Mouse (Mus musculus): ENCODE data around the gene Vgf. TPM values are rescaled to one million over a fixed set of nuclear protein-coding genes. Genes with fewer than 3 reads are reported as not detected.

Vgf gene
- polyA plus RNA-seq, 1 experiment from 2014 or later = 14.0 TPM

- Histone ChIP-seq H3K4me2 (no peak overlapping the region), H3K4me1 (peaks cover 7% of the 10 kb centered on the region; the same call in 1 of the 2 replicates), H3K36me3 (no peaks in the 10 kb centered on the region), H3K27me3 (replicated peaks) (no peaks in the 10 kb centered on the region), H3K9me3 (replicated peaks) (no peaks in the 10 kb centered on the region), H3K27ac (replicated peaks) (no peak overlapping the region), H3K9ac (replicated peaks) (no peak overlapping the region), H3K4me3 (replicated peaks) (no peak overlapping the region)
- WGBS = 81% methylated on average over 5 of the region's 5 CpGs
- ATAC-seq (ENCODE audit: low FRiP score) = no peak
Measured at GRCm38 (mm10) chr5:137051914-137052505, 25.8 kb downstream of the Vgf start.

GRCm38 (mm10) chr5:137054299-137054698 is 28.1 kb downstream of the Vgf start:
- WGBS = 84% methylated on average over 7 of the region's 7 CpGs
- ATAC-seq (ENCODE audit: low FRiP score) = no peak

GRCm38 (mm10) chr5:137054873-137055272 is 28.7 kb downstream of the Vgf start:
- no peak overlapping the region for H3K9ac ChIP-seq (replicated peaks)
- peaks cover 7% of the 10 kb centered on the region; the same call in 1 of the 2 replicates for H3K4me1 ChIP-seq
- no peak for ATAC-seq (ENCODE audit: low FRiP score)
- no peak overlapping the region for H3K4me3 ChIP-seq (replicated peaks)
- H3K27ac ChIP-seq (replicated peaks) = no peak overlapping the region
- no peaks in the 10 kb centered on the region for H3K9me3 ChIP-seq (replicated peaks)
- WGBS = 89% methylated on average over 5 of the region's 5 CpGs
- no peaks in the 10 kb centered on the region for H3K27me3 ChIP-seq (replicated peaks)
- no peak overlapping the region for H3K4me2 ChIP-seq
- no peaks in the 10 kb centered on the region for H3K36me3 ChIP-seq

More at GRCm38 (mm10) chr5:137054299-137054698, 28.1 kb downstream of the Vgf start:
- H3K27me3 ChIP-seq (replicated peaks) = no peaks in the 10 kb centered on the region
- peaks cover 7% of the 10 kb centered on the region; the same call in 1 of the 2 replicates for H3K4me1 ChIP-seq
- H3K9me3 ChIP-seq (replicated peaks) = no peaks in the 10 kb centered on the region
- no peak overlapping the region for H3K4me2 ChIP-seq
- H3K27ac ChIP-seq (replicated peaks) = no peak overlapping the region
- no peak overlapping the region for H3K9ac ChIP-seq (replicated peaks)
- H3K4me3 ChIP-seq (replicated peaks) = no peak overlapping the region
- no peaks in the 10 kb centered on the region for H3K36me3 ChIP-seq

- Histone ChIP-seq H3K4me1 (no peaks in the 10 kb centered on the region), H3K4me2 (no peak overlapping the region), H3K36me3 (no peaks in the 10 kb centered on the region), H3K9ac (replicated peaks) (no peak overlapping the region), H3K4me3 (replicated peaks) (no peak overlapping the region), H3K27ac (replicated peaks) (no peak overlapping the region), H3K9me3 (replicated peaks) (no peaks in the 10 kb centered on the region), H3K27me3 (replicated peaks) (no peaks in the 10 kb centered on the region)
- 29% methylated on average over 11 of the region's 12 CpGs for WGBS
- ATAC-seq (ENCODE audit: low FRiP score) = no peak
Measured at GRCm38 (mm10) chr5:137061809-137062481, 35.8 kb downstream of the Vgf start.

GRCm38 (mm10) chr5:137062601-137063000 is 36.4 kb downstream of the Vgf start:
- no peaks in the 10 kb centered on the region for H3K27me3 ChIP-seq (replicated peaks)
- no peaks in the 10 kb centered on the region for H3K4me1 ChIP-seq
- no peak overlapping the region for H3K9ac ChIP-seq (replicated peaks)
- H3K27ac ChIP-seq (replicated peaks) = no peak overlapping the region
- H3K36me3 ChIP-seq = no peaks in the 10 kb centered on the region
- no peak for ATAC-seq (ENCODE audit: low FRiP score)
- H3K4me2 ChIP-seq = no peak overlapping the region
- no peaks in the 10 kb centered on the region for H3K9me3 ChIP-seq (replicated peaks)
- no peak overlapping the region for H3K4me3 ChIP-seq (replicated peaks)
- 90% methylated on average over 5 of the region's 5 CpGs for WGBS

GRCm38 (mm10) chr5:137065454-137065853 is 39.3 kb downstream of the Vgf start:
- Histone ChIP-seq H3K9ac (replicated peaks) (no peak overlapping the region), H3K4me3 (replicated peaks) (no peak overlapping the region), H3K9me3 (replicated peaks) (no peaks in the 10 kb centered on the region), H3K4me1 (no peaks in the 10 kb centered on the region), H3K27ac (replicated peaks) (no peak overlapping the region), H3K4me2 (no peak overlapping the region), H3K36me3 (no peaks in the 10 kb centered on the region), H3K27me3 (replicated peaks) (no peaks in the 10 kb centered on the region)
- WGBS = 66% methylated on average over 6 of the region's 6 CpGs
- no peak for ATAC-seq (ENCODE audit: low FRiP score)

GRCm38 (mm10) chr5:137065923-137066322 is 39.7 kb downstream of the Vgf start:
- Histone ChIP-seq H3K4me1 (no peaks in the 10 kb centered on the region), H3K9ac (replicated peaks) (no peak overlapping the region), H3K36me3 (no peaks in the 10 kb centered on the region), H3K4me3 (replicated peaks) (no peak overlapping the region), H3K27ac (replicated peaks) (no peak overlapping the region), H3K4me2 (no peak overlapping the region), H3K27me3 (replicated peaks) (peaks cover 5% of the 10 kb centered on the region; the same call in 1 of the 2 replicates), H3K9me3 (replicated peaks) (no peaks in the 10 kb centered on the region)
- no peak for ATAC-seq (ENCODE audit: low FRiP score)
- 73% methylated on average over 8 of the region's 8 CpGs for WGBS

- Histone ChIP-seq H3K4me3 (replicated peaks) (no peak overlapping the region), H3K27me3 (replicated peaks) (peaks cover 6% of the 10 kb centered on the region; the same call in 1 of the 2 replicates), H3K4me1 (peaks cover 14% of the 10 kb centered on the region), H3K9me3 (replicated peaks) (no peaks in the 10 kb centered on the region), H3K9ac (replicated peaks) (no peak overlapping the region), H3K4me2 (no peak overlapping the region), H3K27ac (replicated peaks) (no peak overlapping the region), H3K36me3 (no peaks in the 10 kb centered on the region)
- ATAC-seq (ENCODE audit: low FRiP score) = no peak
- 77% methylated on average over 4 of the region's 4 CpGs for WGBS
Measured at GRCm38 (mm10) chr5:137068711-137069110, 42.5 kb downstream of the Vgf start.

GRCm38 (mm10) chr5:137070881-137071605 is 44.9 kb downstream of the Vgf start:
- Histone ChIP-seq H3K9ac (replicated peaks) (no peak overlapping the region), H3K27ac (replicated peaks) (no peak overlapping the region), H3K4me3 (replicated peaks) (no peak overlapping the region), H3K9me3 (replicated peaks) (no peaks in the 10 kb centered on the region), H3K4me1 (peaks cover 14% of the 10 kb centered on the region), H3K4me2 (no peak overlapping the region), H3K27me3 (replicated peaks) (peaks cover 6% of the 10 kb centered on the region; the same call in 1 of the 2 replicates), H3K36me3 (no peaks in the 10 kb centered on the region)
- no peak for ATAC-seq (ENCODE audit: low FRiP score)
- WGBS = 82% methylated on average over 19 of the region's 19 CpGs

- Histone ChIP-seq H3K27ac (replicated peaks) (peak within 1 kb of the TSS; percentile 54; the same call in 1 of the 2 replicates), H3K9ac (replicated peaks) (0 out of 2 replicates have a peak within 1 kb of the TSS, but pooled peaks have one; percentile 15), H3K4me1 (peaks cover 14% of the 10 kb centered on the region), H3K9me3 (replicated peaks) (no peaks in the 10 kb centered on the region), H3K27me3 (replicated peaks) (peaks cover 6% of the 10 kb centered on the region; the same call in 1 of the 2 replicates), H3K4me3 (replicated peaks) (peak within 1 kb of the TSS; percentile 32), H3K4me2 (peak within 1 kb of the TSS; percentile 57), H3K36me3 (no peaks in the 10 kb centered on the region)
- 21% methylated on average over 23 of the region's 23 CpGs for WGBS
- ATAC-seq (ENCODE audit: low FRiP score) = peak; percentile 87
Measured at GRCm38 (mm10) chr5:137072079-137072960, 46.1 kb downstream of the Vgf start, which contains the start of gene Serpine1. TSS of gene Serpine1 (minus strand) at chr5:137072268.

GRCm38 (mm10) chr5:137073141-137073540 is 46.9 kb downstream of the Vgf start:
- 96% methylated on average over 8 of the region's 8 CpGs for WGBS
- no peak overlapping the region for H3K27ac ChIP-seq (replicated peaks)
- H3K4me2 ChIP-seq = no peak overlapping the region
- no peak overlapping the region for H3K4me3 ChIP-seq (replicated peaks)
- no peaks in the 10 kb centered on the region for H3K36me3 ChIP-seq
- peaks cover 6% of the 10 kb centered on the region; the same call in 1 of the 2 replicates for H3K27me3 ChIP-seq (replicated peaks)
- no peak overlapping the region for H3K9ac ChIP-seq (replicated peaks)
- H3K4me1 ChIP-seq = peaks cover 14% of the 10 kb centered on the region
- no peak for ATAC-seq (ENCODE audit: low FRiP score)
- no peaks in the 10 kb centered on the region for H3K9me3 ChIP-seq (replicated peaks)
